Mouse (Mus musculus): ENCODE data around the gene Card9. TPM values are rescaled to one million over a fixed set of nuclear protein-coding genes. Genes with fewer than 3 reads are reported as not detected.
A peak's percentile ranks its signal among the peaks of the same experiment; 100 is the strongest.

Card9 gene
- polyA plus RNA-seq, 1 experiment from 2014 or later = 3.0 TPM

DNA sequence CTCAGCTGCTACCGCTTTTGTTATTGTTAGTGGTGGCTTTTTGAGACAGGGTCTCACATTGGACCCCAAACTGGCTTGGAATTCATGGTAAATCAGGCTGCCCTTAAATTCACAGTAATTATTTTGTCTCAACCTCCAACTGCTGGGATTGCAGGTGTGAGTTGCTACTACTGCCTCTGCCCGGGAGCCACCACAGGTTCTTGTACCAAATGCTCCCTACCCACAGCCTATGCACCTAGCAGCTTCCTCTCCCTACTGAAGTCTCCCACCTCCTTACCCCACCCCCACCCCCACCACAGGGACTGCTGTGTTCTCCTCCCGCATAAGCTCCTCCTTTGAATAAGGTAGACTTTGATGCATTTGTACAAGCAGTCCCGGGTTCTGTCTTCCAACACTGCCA is 4.5 kb downstream of the Card9 start:
- WGBS (ENCODE audit: insufficient replicate concordance) = 61% methylated on average over 4 of the region's 4 CpGs
- Histone ChIP-seq H3K4me2 (ENCODE audit: low read depth, low read length) (no peak overlapping the region), H3K27me3 (ENCODE audit: control insufficient read depth, insufficient read depth, low read depth, low read length) (no peaks in the 10 kb centered on the region), H3K4me3 (ENCODE audit: low read depth, low read length) (no peak overlapping the region), H3K27ac (ENCODE audit: low read length) (no peak overlapping the region), H3K9ac (ENCODE audit: low read depth, low read length) (no peak overlapping the region), H3K4me1 (ENCODE audit: control insufficient read depth, low read depth, low read length) (peaks cover 8% of the 10 kb centered on the region), H3K36me3 (ENCODE audit: control insufficient read depth, insufficient read depth) (no peaks in the 10 kb centered on the region), H3K9me3 (replicated peaks; ENCODE audit: control insufficient read depth, low read length) (no peaks in the 10 kb centered on the region)
- no peak for ATAC-seq (ENCODE audit: low read depth)

DNA sequence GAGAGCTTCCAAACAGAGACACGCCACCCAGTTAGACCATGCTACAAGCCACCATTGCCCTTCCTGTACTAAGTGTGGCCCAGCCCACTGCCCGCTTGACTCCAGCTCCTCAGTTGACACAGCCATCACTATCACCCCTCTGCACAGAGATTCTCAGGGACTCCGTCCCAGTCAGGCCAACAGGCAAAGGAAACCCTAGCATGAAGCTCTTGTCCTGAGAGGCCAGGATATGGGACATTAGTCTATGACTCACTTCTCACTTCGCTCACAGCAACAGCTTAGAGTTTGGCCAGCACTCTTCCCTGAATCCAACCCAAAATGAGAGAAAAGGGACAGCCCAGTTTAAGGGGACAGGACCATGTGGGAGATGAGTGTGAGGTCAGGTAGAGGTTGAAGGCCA is 6.3 kb downstream of the Card9 start:
- Histone ChIP-seq H3K4me3 (ENCODE audit: low read depth, low read length) (no peak overlapping the region), H3K9me3 (replicated peaks; ENCODE audit: control insufficient read depth, low read length) (no peaks in the 10 kb centered on the region), H3K4me2 (ENCODE audit: low read depth, low read length) (no peak overlapping the region), H3K4me1 (ENCODE audit: control insufficient read depth, low read depth, low read length) (peaks cover 14% of the 10 kb centered on the region), H3K9ac (ENCODE audit: low read depth, low read length) (no peak overlapping the region), H3K27me3 (ENCODE audit: control insufficient read depth, insufficient read depth, low read depth, low read length) (no peaks in the 10 kb centered on the region), H3K36me3 (ENCODE audit: control insufficient read depth, insufficient read depth) (0 out of 2 replicates have a peak, but pooled peaks cover under 1% of the 10 kb centered on the region), H3K27ac (ENCODE audit: low read length) (no peak overlapping the region)
- WGBS (ENCODE audit: insufficient replicate concordance) = 79% methylated on average over 4 of the region's 4 CpGs
- ATAC-seq (ENCODE audit: low read depth) = no peak

GRCm38 (mm10) chr2:26353066-26353980 is 7.4 kb downstream of the Card9 start:
- Histone ChIP-seq H3K27ac (ENCODE audit: low read length) (no peak overlapping the region), H3K27me3 (ENCODE audit: control insufficient read depth, insufficient read depth, low read depth, low read length) (no peaks in the 10 kb centered on the region), H3K4me1 (ENCODE audit: control insufficient read depth, low read depth, low read length) (peaks cover 14% of the 10 kb centered on the region), H3K4me2 (ENCODE audit: low read depth, low read length) (peak overlapping the region; percentile 96; the same call in 1 of the 2 replicates), H3K9ac (ENCODE audit: low read depth, low read length) (no peak overlapping the region), H3K36me3 (ENCODE audit: control insufficient read depth, insufficient read depth) (0 out of 2 replicates have a peak, but pooled peaks cover 3% of the 10 kb centered on the region), H3K4me3 (ENCODE audit: low read depth, low read length) (no peak overlapping the region), H3K9me3 (replicated peaks; ENCODE audit: control insufficient read depth, low read length) (no peaks in the 10 kb centered on the region)
- ATAC-seq (ENCODE audit: low read depth) = no peak
- 74% methylated on average over 11 of the region's 11 CpGs for WGBS (ENCODE audit: insufficient replicate concordance)

- H3K27ac ChIP-seq (ENCODE audit: low read length) = peak overlapping the region; percentile 59
- H3K4me1 ChIP-seq (ENCODE audit: control insufficient read depth, low read depth, low read length) = peaks cover 16% of the 10 kb centered on the region
- H3K9me3 ChIP-seq (replicated peaks; ENCODE audit: control insufficient read depth, low read length) = no peaks in the 10 kb centered on the region
- WGBS (ENCODE audit: insufficient replicate concordance) = 5% methylated on average over 36 of the region's 36 CpGs
- H3K36me3 ChIP-seq (ENCODE audit: control insufficient read depth, insufficient read depth) = 0 out of 2 replicates have a peak, but pooled peaks cover 3% of the 10 kb centered on the region
- H3K9ac ChIP-seq (ENCODE audit: low read depth, low read length) = peak overlapping the region; percentile 87
- no peaks in the 10 kb centered on the region for H3K27me3 ChIP-seq (ENCODE audit: control insufficient read depth, insufficient read depth, low read depth, low read length)
- H3K4me2 ChIP-seq (ENCODE audit: low read depth, low read length) = peak overlapping the region; percentile 96
- peak; percentile 23 for ATAC-seq (ENCODE audit: low read depth)
- peak overlapping the region; percentile 69 for H3K4me3 ChIP-seq (ENCODE audit: low read depth, low read length)
Observed at GRCm38 (mm10) chr2:26352291-26352910, 8.3 kb downstream of the Card9 start.

DNA sequence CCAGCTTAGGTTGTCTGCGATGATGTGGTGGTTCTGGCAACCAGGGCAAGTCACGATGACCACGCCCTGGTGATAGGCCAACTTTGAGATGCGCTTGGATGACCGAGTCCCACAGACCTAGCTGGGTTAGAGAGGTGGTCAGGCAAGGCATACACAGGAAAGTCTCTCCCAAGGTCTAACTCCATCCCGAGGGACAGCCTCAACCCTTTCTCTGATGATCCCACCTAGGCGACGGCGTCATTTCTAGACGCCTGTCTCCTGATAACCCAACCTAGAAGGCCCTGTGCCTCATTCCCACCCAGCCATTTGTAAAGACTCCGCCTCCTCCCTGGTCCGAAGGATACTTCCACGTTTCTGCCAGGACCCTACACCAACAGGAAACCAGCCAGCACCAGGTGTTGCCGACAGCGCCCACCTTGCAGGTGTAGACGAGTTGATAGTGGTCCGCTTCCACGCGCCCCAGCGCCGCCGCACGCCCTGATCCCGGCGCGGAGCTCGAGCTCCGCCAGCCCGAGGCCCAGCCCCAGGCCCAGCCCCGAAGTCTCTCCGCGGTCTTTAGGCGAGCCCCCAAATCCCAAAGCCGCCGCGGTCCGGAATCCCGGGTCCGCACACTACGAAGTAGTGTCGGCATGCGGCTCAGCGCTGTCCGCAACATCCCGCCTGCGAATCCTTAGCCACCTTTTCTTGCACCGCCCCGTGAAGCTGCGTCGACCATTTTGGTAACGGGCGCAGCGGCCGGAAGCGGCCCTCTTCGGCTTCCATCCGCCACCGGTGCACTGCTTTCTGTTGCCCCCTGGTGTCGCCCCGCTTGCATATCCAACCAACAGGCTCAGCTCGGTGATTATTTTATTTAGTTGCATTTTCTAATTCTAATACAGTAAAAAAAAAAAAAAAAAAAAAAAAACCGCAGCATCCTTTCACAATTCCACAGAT is 9.1 kb downstream of the Card9 start, which contains the start of gene Dnlz:
Gene Dnlz, minus strand, starts transcription at position 753 of the 933 bp plus-strand sequence.
- Histone ChIP-seq H3K4me2 (ENCODE audit: low read depth, low read length) (peak within 1 kb of the TSS; percentile 96), H3K27me3 (ENCODE audit: control insufficient read depth, insufficient read depth, low read depth, low read length) (no peaks in the 10 kb centered on the region), H3K4me1 (ENCODE audit: control insufficient read depth, low read depth, low read length) (peaks cover 16% of the 10 kb centered on the region), H3K9me3 (replicated peaks; ENCODE audit: control insufficient read depth, low read length) (no peaks in the 10 kb centered on the region), H3K9ac (ENCODE audit: low read depth, low read length) (peak within 1 kb of the TSS; percentile 87), H3K4me3 (ENCODE audit: low read depth, low read length) (peak within 1 kb of the TSS; percentile 69), H3K36me3 (ENCODE audit: control insufficient read depth, insufficient read depth) (0 out of 2 replicates have a peak, but pooled peaks cover 3% of the 10 kb centered on the region), H3K27ac (ENCODE audit: low read length) (peak within 1 kb of the TSS; percentile 59)
- ATAC-seq (ENCODE audit: low read depth) = peak; percentile 81
- WGBS (ENCODE audit: insufficient replicate concordance) = under 1% methylated on average over 62 of the region's 62 CpGs

GRCm38 (mm10) chr2:26348241-26348640 is 12.5 kb downstream of the Card9 start:
- Histone ChIP-seq H3K36me3 (ENCODE audit: control insufficient read depth, insufficient read depth) (0 out of 2 replicates have a peak, but pooled peaks cover 3% of the 10 kb centered on the region), H3K4me3 (ENCODE audit: low read depth, low read length) (no peak overlapping the region), H3K4me1 (ENCODE audit: control insufficient read depth, low read depth, low read length) (peaks cover 16% of the 10 kb centered on the region), H3K9ac (ENCODE audit: low read depth, low read length) (no peak overlapping the region), H3K4me2 (ENCODE audit: low read depth, low read length) (no peak overlapping the region), H3K27ac (ENCODE audit: low read length) (0 out of 2 replicates have a peak overlapping the region, but pooled peaks have one; percentile 22), H3K9me3 (replicated peaks; ENCODE audit: control insufficient read depth, low read length) (no peaks in the 10 kb centered on the region), H3K27me3 (ENCODE audit: control insufficient read depth, insufficient read depth, low read depth, low read length) (no peaks in the 10 kb centered on the region)
- WGBS (ENCODE audit: insufficient replicate concordance) = 74% methylated on average over 6 of the region's 6 CpGs
- no peak for ATAC-seq (ENCODE audit: low read depth)

- no peak overlapping the region for H3K4me3 ChIP-seq (ENCODE audit: low read depth, low read length)
- no peaks in the 10 kb centered on the region for H3K9me3 ChIP-seq (replicated peaks; ENCODE audit: control insufficient read depth, low read length)
- no peaks in the 10 kb centered on the region for H3K36me3 ChIP-seq (ENCODE audit: control insufficient read depth, insufficient read depth)
- H3K27me3 ChIP-seq (ENCODE audit: control insufficient read depth, insufficient read depth, low read depth, low read length) = no peaks in the 10 kb centered on the region
- peak; percentile 10; the same call in 1 of the 2 replicates for ATAC-seq (ENCODE audit: low read depth)
- WGBS (ENCODE audit: insufficient replicate concordance) = 51% methylated on average over 11 of the region's 11 CpGs
- H3K9ac ChIP-seq (ENCODE audit: low read depth, low read length) = no peak overlapping the region
- H3K4me1 ChIP-seq (ENCODE audit: control insufficient read depth, low read depth, low read length) = peaks cover 5% of the 10 kb centered on the region
- no peak overlapping the region for H3K4me2 ChIP-seq (ENCODE audit: low read depth, low read length)
- H3K27ac ChIP-seq (ENCODE audit: low read length) = no peak overlapping the region
Observed at GRCm38 (mm10) chr2:26342609-26343490, 17.9 kb downstream of the Card9 start.

- Histone ChIP-seq H3K4me1 (ENCODE audit: control insufficient read depth, low read depth, low read length) (peaks cover 5% of the 10 kb centered on the region), H3K36me3 (ENCODE audit: control insufficient read depth, insufficient read depth) (no peaks in the 10 kb centered on the region), H3K4me2 (ENCODE audit: low read depth, low read length) (no peak overlapping the region), H3K9ac (ENCODE audit: low read depth, low read length) (no peak overlapping the region), H3K4me3 (ENCODE audit: low read depth, low read length) (no peak overlapping the region), H3K27me3 (ENCODE audit: control insufficient read depth, insufficient read depth, low read depth, low read length) (no peaks in the 10 kb centered on the region), H3K27ac (ENCODE audit: low read length) (no peak overlapping the region), H3K9me3 (replicated peaks; ENCODE audit: control insufficient read depth, low read length) (no peaks in the 10 kb centered on the region)
- WGBS (ENCODE audit: insufficient replicate concordance) = 66% methylated on average over 10 of the region's 10 CpGs
- peak; percentile 59 for ATAC-seq (ENCODE audit: low read depth)
Observed at GRCm38 (mm10) chr2:26342044-26342443, 18.7 kb downstream of the Card9 start.
